Mouse (Mus musculus): ENCODE results near the gene Prmt6. TPM values are rescaled to one million over a fixed set of nuclear protein-coding genes. Genes with fewer than 3 reads are reported as not detected.

The Prmt6 gene
- total and polyA plus RNA-seq, 3 experiments: 18.2 to 32.6 (median 19.0) TPM

- TF ChIP-seq GABPA (IDR thresholded peaks at IDR 0.05; ENCODE audit: insufficient replicate concordance, low read depth, low read length): no peak
- no peak for TF ChIP-seq ZKSCAN1 (IDR thresholded peaks at IDR 0.05; ENCODE audit: borderline replicate concordance, low read depth, low read length)
- TF ChIP-seq ELF1 (IDR thresholded peaks at IDR 0.05; ENCODE audit: low read depth, low read length): 0 out of 2 replicates have a peak, but pooled peaks have one; percentile 13
- TF ChIP-seq RCOR1 (conservative IDR thresholded peaks at IDR 0.05; ENCODE audit: low read depth, low read length): no peak
- peak; percentile 45; the same call in 1 of the 2 replicates for TF ChIP-seq POLR2A (IDR thresholded peaks at IDR 0.05; ENCODE audit: low read depth, low read length)
- no peak for TF ChIP-seq ETS1 (conservative IDR thresholded peaks at IDR 0.05; ENCODE audit: low read depth, low read length)
Measured at GRCm38 (mm10) chr3:110249891-110250838, 633 bp downstream of the Prmt6 start (continued).

- Histone ChIP-seq H3K27me3 (replicated peaks) (no peaks in the 10 kb centered on the region), H3K4me2 (ENCODE audit: insufficient read depth, low read depth, poor library complexity, severe bottlenecking) (no peak overlapping the region), H3K4me3 (replicated peaks in 1 of 3; ENCODE audit: low read depth in 2 of 3, low read length in 2 of 3, poor library complexity in 1 of 3) (no peak overlapping the region), H3K4me1 (ENCODE audit: control insufficient read depth in 1 of 2, insufficient read depth in 2 of 2) (no peaks in the 10 kb centered on the region), H3K9ac (ENCODE audit: insufficient read depth, low read depth) (no peak overlapping the region), H3K36me3 (replicated peaks in 1 of 2; ENCODE audit: control insufficient read depth in 1 of 2, insufficient read depth in 1 of 2, low read length in 1 of 2) (no peaks in the 10 kb centered on the region), H3K9me3 (replicated peaks; ENCODE audit: low read length) (no peaks in the 10 kb centered on the region), H3K27ac (ENCODE audit: insufficient read depth, low read depth) (no peak overlapping the region), H3K79me2 (replicated peaks; ENCODE audit: control insufficient read depth, extremely low read depth, insufficient read depth, poor library complexity, severe bottlenecking) (no peaks in the 10 kb centered on the region)
- in situ Hi-C loops (cut with MboI; ENCODE audit: low pct_ligation_motif_present, low pct_unique_long_range_greater_than_20kb, low sequenced_read_pairs) (no loop called here), dilution Hi-C loops (cut with MboI; ENCODE audit: extremely low pct_ligation_motif_present, extremely low pct_unique_long_range_greater_than_20kb, low sequenced_read_pairs) (no loop called here)
- DNase-seq (ENCODE audit: extremely low read depth): no peak
- TF ChIP-seq ELF1 (IDR thresholded peaks at IDR 0.05; ENCODE audit: low read depth, low read length) (no peak), CHD2 (IDR thresholded peaks at IDR 0.05; ENCODE audit: low read length) (no peak), ZKSCAN1 (IDR thresholded peaks at IDR 0.05; ENCODE audit: borderline replicate concordance, low read depth, low read length) (no peak), POLR2A (IDR thresholded peaks at IDR 0.05; ENCODE audit: low read depth, low read length) (no peak), ZNF384 (IDR thresholded peaks at IDR 0.05; ENCODE audit: low read depth, low read length) (no peak), ZC3H11A (IDR thresholded peaks at IDR 0.05; ENCODE audit: low read depth, low read length) (no peak), TBP (conservative IDR thresholded peaks at IDR 0.05; ENCODE audit: low read depth, low read length) (no peak), MXI1 (IDR thresholded peaks at IDR 0.05; ENCODE audit: low read depth, low read length) (no peak), BHLHE40 (IDR thresholded peaks at IDR 0.05; ENCODE audit: low read depth, low read length) (no peak), POLR2AphosphoS2 (IDR thresholded peaks at IDR 0.05; ENCODE audit: low read depth, low read length) (no peak)
Measured at GRCm38 (mm10) chr3:110236819-110237463, 13.9 kb downstream of the Prmt6 start.

Other genes starting within 250 kb of the Prmt6 start
- not detected in 2 replicates for gene Ntng1, start 107.0 kb downstream of the Prmt6 start, total RNA-seq (2012; rRNA removed)
- not detected in 2 replicates for gene Ntng1, start 107.0 kb downstream of the Prmt6 start, total RNA-seq (2014; rRNA removed)
- gene Ntng1, start 107.0 kb downstream of the Prmt6 start, polyA plus RNA-seq (2012; ENCODE audit: insufficient read length, low read depth): not detected in 2 replicates